Mouse (Mus musculus) retina, adult 2 months (tissue): Measurements from ENCODE around the gene Iqcf6.
A peak's percentile ranks its signal among the peaks of the same experiment; 100 is the strongest.
"Not testable (repeated sequence)": the region's sequence is repeated elsewhere in the genome, so short reads cannot be mapped to it uniquely, and the experiment has no call there.

Experiments used
- DNase-seq: peaks from one replicate; pipeline ENCODE4 v3.0.0-alpha.2; 2012; ENCODE audit warnings: low read depth, low spot score

The Iqcf6 gene

GRCm38 (mm10) chr9:106626282-106626681, at the start of gene Iqcf6:
Gene Iqcf6, plus strand, starts transcription at chr9:106626582.
- no peak for DNase-seq

DNA sequence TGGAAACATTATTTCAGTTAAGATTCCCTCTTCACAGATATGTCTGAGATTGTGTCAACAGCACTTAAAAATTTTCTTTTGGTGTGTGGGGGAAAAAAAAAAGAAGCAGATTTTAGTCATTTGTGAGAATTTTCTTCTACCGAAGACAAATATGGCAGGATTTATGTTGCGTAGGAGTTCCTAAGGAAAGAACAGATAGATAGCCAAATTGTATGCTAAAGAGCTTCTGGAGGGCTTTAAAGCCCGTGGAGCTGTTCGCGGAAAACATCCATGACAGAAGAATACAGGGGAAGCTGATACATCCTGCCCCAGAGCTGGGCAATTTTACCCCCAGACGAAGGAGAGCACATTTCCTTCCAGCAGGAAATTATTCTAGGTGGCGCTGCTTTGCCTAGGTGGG, 46.4 kb upstream of the Iqcf6 start:
- DNase-seq, result no peak

DNA sequence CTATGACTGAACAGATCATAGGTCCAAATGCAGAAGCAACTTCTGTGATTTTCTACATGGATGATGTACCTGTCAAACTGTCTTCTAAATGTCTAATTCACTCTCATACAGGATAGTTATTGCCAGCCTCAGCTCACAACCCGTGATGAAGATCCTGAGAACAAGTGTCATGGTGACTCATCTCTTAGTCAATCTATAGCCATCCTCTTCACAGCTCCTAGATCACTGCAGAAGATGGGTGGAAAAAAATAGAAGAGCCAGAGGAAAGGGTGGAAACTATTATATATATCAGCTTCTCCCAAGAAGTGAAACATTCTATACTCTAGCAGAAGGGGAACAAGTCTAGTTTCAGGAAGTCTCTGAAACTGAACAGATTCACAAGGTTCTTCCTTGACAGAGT, 43.8 kb upstream of the Iqcf6 start:
- no peak for DNase-seq

DNA sequence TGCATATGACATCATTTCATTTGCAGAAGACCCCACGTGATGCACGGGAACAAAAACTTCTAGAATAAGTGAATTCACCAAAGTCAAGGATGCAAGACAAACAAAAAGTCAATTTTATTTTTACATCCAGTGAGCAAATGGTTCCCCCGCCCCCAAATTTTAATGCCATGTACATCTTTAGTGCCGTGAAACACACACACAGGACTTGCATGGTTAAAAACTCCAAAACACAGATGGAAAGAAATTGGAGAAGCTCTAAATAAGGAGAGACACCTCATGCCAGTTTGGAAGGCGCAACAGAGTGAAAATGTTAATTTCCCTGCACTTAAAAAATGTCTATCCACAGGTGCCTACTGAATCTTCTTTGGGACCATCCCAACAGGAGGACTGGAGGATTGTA, 34.2 kb upstream of the Iqcf6 start:
- DNase-seq, result no peak

DNA sequence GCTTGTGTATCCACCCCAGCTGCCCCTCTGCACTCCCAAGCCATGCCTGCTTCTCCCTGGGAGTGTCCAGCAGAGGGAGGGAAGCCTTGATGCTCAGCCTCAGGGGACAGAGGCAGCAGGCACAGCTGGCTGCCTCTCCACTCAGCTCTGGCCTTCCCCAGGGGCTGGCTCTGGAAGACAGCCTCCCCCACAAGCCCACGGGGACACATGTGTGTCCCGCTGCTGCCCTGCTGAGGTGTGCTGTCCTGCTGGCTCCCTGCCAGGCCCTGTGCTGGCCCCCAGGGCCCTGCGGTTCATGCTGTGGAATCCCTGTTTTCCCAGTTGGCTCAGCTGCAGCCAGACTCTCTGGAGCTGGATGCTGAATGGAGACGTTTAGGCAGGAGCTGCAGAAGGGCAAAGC, 31.0 kb upstream of the Iqcf6 start:
- DNase-seq, result not testable (repeated sequence)

DNA sequence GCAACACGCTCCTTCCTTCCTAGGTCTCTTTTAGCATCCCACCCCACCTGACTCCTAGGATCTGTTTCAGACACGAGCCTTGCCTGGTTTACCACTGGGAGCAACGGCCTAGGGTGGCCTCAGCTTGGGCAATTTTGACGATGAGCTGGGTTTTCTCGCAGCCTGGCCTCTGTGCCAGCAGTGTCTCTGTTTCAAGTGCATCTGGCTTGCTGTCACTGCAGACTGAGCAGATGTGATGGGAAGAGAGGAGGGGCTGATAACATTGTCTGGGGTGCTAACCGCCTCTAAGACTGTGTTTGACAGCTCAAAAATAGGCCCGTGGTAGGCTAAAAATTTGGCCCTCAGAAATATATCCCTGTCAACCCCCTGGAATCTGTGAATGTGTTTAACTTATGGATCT, 30.5 kb upstream of the Iqcf6 start:
- DNase-seq, result no peak

GRCm38 (mm10) chr9:106598466-106598865, 27.9 kb upstream of the Iqcf6 start:
- no peak for DNase-seq

DNA sequence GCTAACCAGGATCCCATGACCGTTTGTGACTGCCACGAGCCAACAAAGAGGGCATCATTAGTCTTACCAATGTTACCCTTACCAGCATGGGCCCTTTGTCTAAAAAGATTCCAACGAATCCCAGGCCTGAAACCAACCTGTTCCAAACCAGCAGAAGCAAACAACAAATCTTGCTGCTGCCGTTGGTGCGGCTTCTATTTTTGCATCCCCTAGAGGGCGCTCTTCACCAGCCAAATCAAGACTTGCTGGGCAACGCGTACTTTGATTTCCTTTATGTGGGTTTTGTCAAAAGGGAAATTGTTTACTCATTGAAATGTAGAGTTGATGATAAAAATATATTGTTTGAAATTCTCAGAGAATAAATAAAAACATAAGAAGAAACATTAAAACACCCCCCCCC, 25.8 kb upstream of the Iqcf6 start:
- DNase-seq, result peak; percentile 40

DNA sequence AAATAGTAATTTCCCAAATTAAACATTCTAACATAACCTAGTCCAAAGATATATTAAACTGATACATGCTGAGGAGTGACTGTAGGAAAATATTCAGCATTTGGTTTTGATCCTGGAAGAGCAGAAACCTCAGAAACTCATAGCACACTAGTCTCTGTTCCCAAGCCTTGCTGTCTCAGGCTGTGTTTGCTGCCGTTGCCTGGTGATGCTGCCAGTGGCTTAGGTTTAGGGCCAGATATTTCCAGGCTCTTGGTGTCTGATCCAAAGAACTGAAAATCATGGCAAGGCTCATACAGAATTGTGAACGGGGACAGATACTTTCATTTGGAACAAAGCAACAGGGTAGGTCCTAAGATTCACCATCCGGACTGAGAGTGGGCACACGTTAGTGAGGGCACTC, 15.7 kb upstream of the Iqcf6 start:
- no peak for DNase-seq

GRCm38 (mm10) chr9:106613951-106614350, 12.4 kb upstream of the Iqcf6 start:
- no peak for DNase-seq

- DNase-seq, result no peak
Observed at GRCm38 (mm10) chr9:106614616-106615015, 11.8 kb upstream of the Iqcf6 start.

GRCm38 (mm10) chr9:106616306-106616705, 10.1 kb upstream of the Iqcf6 start:
- DNase-seq, result no peak

- DNase-seq, result no peak
Observed at GRCm38 (mm10) chr9:106617496-106617895, 8.9 kb upstream of the Iqcf6 start.

DNA sequence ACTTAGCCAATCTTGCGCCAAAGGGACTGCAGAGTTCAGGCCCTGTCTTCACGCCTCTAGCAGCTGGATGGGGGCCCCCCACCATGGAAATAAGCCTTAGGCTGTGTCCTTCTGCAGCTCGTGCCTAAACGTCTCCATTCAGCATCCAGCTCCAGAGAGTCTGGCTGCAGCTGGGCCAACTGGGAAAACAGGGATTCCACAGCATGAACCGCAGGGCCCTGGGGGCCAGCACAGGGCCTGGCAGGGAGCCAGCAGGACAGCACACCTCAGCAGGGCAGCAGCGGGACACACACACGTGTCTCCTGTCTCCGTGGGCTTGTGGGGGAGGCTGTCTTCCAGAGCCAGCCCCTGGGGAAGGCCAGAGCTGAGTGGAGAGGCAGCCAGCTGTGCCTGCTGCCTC, 1.4 kb downstream of the Iqcf6 start:
- DNase-seq, result not testable (repeated sequence)

DNA sequence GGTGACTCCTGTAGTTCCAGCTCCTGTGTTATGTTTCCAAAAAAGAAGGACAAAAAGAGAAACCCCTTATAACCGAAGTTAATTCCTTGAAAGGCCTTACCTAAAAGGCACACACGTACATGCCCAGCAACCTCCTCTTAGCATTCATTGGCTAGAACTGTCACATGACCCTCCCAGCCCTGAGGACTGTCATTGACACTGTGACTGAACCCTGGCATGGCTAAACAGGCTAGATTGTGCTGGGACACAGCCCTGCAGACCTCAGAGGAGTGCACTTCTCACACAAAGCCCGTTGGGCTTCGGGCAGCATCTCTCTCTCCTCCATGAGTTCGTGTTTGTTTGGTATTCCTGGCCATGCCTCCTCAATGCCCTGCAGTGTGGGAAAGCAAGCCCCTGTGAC, 5.8 kb downstream of the Iqcf6 start:
- DNase-seq, result no peak

- DNase-seq, result no peak
Observed at GRCm38 (mm10) chr9:106638154-106638553, 11.8 kb downstream of the Iqcf6 start.

DNA sequence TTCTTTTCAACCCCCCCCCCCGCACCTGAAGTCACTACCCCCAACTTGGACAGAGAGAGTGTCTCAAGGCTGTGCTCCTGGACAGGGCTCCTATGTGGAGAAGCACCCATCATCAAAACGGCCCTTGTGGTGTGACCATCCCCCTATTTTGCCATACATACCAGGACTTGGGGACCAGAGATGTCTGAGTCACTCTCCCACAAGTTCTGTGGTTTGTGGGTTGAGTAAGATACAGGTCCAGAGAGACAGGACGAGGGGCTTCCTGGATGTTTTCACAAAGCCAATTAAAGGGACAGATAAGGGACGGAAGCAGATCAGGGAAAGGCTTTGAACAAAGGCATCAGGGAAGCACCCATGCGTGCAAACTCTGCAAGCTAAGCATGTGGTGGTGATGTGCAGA, 15.0 kb downstream of the Iqcf6 start:
- no peak for DNase-seq

DNA sequence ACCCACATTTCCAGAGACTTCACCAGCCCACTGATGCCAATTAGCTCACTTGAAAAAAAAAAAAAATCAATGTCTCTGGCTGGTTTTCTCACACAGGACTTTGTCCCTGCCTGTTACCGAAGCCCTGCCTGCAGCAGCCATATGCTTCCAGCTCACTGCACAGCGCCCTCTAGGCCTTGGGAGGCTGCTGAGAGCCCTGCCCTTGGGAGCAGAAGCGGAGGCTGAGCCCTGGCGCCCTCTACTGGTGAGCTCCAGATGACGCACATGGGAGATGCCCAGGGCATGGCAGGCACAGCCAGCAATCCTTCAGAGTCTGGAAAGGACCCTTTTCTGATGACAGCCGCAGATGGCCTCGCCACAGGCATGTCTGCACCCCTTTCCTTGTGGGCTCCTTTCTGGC, 16.7 kb downstream of the Iqcf6 start:
- DNase-seq, result peak; percentile 52

DNA sequence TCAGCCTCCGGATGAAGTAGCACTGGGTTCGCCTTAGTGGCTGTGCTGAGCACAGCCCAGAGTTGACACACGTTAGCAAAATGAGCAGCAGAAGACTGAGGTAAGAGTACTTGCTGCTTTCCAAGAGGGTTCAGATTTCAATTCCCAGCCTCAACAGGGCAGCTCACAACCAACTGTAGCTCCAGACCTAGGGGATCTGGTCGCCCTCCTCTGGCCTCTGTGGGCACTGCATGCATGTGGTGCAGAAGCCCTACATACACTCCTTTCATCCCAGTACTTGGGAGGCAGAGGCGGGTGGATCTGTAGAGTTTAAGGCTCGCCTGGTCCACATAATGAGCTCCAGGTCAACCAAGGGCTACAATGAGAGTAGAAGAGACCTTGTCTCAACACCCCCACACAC, 17.4 kb downstream of the Iqcf6 start:
- DNase-seq, result no peak

- no peak for DNase-seq
Observed at GRCm38 (mm10) chr9:106645684-106646271, 19.4 kb downstream of the Iqcf6 start.

DNA sequence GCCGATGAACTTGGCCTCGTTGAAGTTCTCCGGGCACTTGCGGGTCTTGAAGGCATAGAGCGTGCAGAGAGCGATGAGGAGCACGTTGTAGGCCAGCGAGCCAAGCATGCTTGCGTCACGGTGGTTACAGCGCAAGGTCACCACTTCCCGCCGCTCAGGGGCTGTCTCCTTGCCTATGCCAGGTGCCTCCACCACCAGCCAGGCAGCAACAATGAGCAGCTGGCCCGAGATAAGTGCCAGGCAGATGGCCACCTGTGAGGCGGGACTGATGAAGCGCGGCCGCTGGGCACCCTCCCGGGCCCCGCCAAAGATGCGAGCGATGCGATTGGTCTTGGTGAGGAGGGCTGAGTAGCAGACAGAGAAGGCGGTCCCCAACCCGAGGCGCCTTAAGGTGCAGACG, 20.8 kb downstream of the Iqcf6 start:
- no peak for DNase-seq

DNA sequence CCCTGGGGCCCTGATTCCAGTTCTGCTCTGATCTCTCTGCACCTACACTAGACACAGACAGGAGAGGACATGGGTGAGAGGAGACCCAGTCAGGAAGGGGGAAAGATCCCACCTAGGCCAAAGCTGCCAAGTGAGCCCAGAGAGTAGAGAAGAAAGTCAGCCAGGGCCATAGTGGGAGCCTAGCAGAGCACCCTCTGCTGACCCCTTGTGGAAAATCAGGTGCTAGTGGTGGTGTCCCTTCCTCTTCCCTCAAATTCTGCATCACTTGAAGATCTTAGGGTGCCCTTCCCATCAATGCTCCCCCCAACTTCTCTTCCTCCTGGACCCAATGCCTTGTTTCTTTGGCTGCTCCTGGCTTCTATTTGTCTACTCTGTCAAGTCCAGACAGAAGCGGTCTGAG, 26.3 kb downstream of the Iqcf6 start:
- DNase-seq, result no peak

GRCm38 (mm10) chr9:106655884-106656720, 29.7 kb downstream of the Iqcf6 start, which contains the start of gene Grm2:
Gene Grm2, minus strand, starts transcription at chr9:106656082.
- no peak for DNase-seq
